Mouse (Mus musculus) left cerebral cortex, postnatal 4 days (tissue): ENCODE measurements at regions not wholly inside any gene's neighbourhood (a gene's known extent, or its start where the extent isn't known, plus 50 kb on each side); places are given as distances from the start of the nearest gene placed in this dataset.
A peak's percentile ranks its signal among the peaks of the same experiment; 100 is the strongest.
"Not testable (repeated sequence)": the region's sequence is repeated elsewhere in the genome, so short reads cannot be mapped to it uniquely, and the experiment has no call there.

Experiments used
- DNase-seq: peaks from one replicate; pipeline ENCODE4 v3.0.0-alpha.2; 2022
- intact Hi-C: fragments of 180-260 bp; cut with DNase I; formaldehyde crosslinking; loops from one replicate; pipeline ENCODE4 v1.15.1; 2025

- DNase-seq, intact Hi-C loops: not testable (repeated sequence)
These were observed 143.8 kb upstream of the Nrxn1 start for GRCm38 (mm10) chr17:91236653-91237052.

- intact Hi-C loops, result no loop called here
- no peak for DNase-seq
These were observed 133.5 kb upstream of the Nrxn1 start for GRCm38 (mm10) chr17:91226378-91226777.

- intact Hi-C loops, result no loop called here
These were observed 133.0 kb upstream of the Nrxn1 start for GRCm38 (mm10) chr17:91225916-91226315.

DNA sequence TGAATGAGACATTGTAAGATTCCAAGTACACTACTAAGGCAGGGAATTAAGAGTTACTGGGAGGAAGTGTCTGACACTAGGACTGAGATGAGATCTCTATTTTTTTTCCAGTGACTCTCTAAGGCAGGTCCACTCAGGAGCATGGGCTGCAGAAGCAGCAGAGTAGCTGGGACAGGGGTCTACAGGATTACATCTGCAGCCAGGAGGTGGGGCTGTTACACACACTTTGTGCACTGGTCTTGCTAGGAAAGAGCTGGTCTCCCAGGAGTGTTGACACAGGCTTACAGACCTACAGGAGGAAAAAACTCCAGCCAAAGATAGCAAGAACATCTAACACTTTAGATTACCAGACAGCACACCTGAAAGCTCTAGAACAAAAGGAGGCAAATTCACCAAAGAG lies 123.6 kb upstream of the Nrxn1 start:
- intact Hi-C loops, result no loop called here
- DNase-seq, result peak; percentile 22

More at GRCm38 (mm10) chr17:91225916-91226315, 133.0 kb upstream of the Nrxn1 start:
- DNase-seq, result no peak

GRCm38 (mm10) chr17:91182574-91182973 lies 89.7 kb upstream of the Nrxn1 start:
- intact Hi-C loops, result no loop called here
- no peak for DNase-seq

DNA sequence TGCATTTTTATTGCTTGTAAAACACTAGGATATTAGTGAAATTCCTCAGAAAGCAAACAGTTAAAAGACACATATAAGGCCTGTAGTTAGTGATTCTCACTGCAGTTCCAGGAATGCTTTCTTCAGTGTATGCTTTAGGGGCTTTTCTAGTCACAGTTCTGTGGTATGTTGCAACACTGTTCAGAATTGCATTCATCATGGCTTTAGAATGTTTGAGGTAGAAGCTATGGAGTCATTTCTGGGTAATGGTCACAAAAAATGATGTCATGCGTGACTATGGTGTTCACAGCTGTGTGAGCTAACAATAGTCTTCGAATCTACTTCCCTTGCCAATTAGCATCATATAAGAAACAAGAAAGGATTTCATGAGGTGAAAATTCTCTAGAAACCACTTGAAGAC lies 69.0 kb upstream of the Nrxn1 start:
- intact Hi-C loops, result no loop called here

More for the DNA sequence above, 69.0 kb upstream of the Nrxn1 start:
- no peak for DNase-seq
